Mouse (Mus musculus): Measurements from ENCODE around the gene Alkbh8. TPM values are rescaled to one million over a fixed set of nuclear protein-coding genes. Genes with fewer than 3 reads are reported as not detected.

Gene Alkbh8
- total RNA-seq, 2 experiments from 2014 or later, result 21.2 to 21.8 TPM

Other genes starting within 250 kb of the Alkbh8 start
- 10 to 100 TPM; 25.7 to 32.7 TPM for gene Cwf19l2, start 68.5 kb downstream of the Alkbh8 start, total RNA-seq (2021)
- gene Gucy1a2, start 197.6 kb downstream of the Alkbh8 start, total RNA-seq (2021), result 10 to 100 TPM in 1 of 2 experiments, 1 to 10 TPM in 1; 9.7 to 11.6 TPM